Mouse (Mus musculus): ENCODE results near the gene Cfi.
A peak's percentile ranks its signal among the peaks of the same experiment; 100 is the strongest.

Gene Cfi

GRCm38 (mm10) chr3:129835388-129835934 lies at the start of gene Cfi:
TSS of gene Cfi (plus strand) at chr3:129835884.
- no peak for DNase-seq (ENCODE audit: low spot score)

GRCm38 (mm10) chr3:129793801-129794200 lies 41.9 kb upstream of the Cfi start:
- no peak for DNase-seq (ENCODE audit: low spot score)

- no peak for DNase-seq (ENCODE audit: low spot score)
Measured at GRCm38 (mm10) chr3:129797341-129797740, 38.3 kb upstream of the Cfi start.

- no peak for DNase-seq (ENCODE audit: low spot score)
Measured at GRCm38 (mm10) chr3:129798551-129798950, 37.1 kb upstream of the Cfi start.

GRCm38 (mm10) chr3:129799011-129799410 lies 36.7 kb upstream of the Cfi start:
- DNase-seq (ENCODE audit: low spot score), result no peak

DNA sequence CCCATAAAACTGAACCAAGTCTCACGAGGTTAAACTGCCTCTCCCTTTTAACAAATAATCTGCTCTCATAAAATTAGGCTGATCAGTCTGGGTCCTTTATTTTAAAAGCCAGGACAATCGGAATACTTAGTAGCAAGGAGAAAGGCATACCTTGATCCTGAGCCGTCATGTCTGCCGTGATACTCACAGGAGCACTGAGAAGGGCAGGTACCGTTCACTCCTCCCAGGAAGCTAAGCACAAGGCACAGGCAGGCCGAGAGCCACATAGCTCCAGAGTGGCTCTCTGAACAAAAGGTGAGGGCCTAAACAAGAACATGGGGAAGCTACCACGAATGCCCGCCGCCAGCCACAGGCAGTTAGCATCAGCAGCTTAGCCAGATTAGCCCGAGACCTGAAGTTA lies 31.9 kb upstream of the Cfi start, which contains the start of gene Lrit3:
TSS of gene Lrit3 (minus strand) at position 266 of the 400 bp plus-strand sequence.
- no peak for DNase-seq (ENCODE audit: low spot score)

DNA sequence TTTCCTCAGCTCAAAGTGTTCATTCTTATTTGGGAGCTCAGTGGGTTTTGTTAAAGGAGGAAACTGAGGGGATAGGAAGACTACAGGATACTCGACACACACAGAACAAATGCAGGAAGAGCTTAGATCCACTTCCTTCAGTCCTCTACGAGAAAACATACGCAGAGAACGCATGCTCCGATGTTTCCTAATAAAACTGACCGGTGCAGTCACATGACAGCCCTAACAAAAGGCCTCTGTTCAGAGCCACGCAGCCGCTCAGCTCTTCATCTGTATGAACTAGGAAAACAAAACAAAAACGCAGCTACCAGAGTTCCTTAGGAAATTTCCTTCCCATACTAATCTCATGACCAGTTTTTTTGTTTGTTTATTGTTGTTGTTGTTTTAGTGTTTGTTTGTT lies 14.8 kb upstream of the Cfi start:
- no peak for DNase-seq (ENCODE audit: low spot score)

DNA sequence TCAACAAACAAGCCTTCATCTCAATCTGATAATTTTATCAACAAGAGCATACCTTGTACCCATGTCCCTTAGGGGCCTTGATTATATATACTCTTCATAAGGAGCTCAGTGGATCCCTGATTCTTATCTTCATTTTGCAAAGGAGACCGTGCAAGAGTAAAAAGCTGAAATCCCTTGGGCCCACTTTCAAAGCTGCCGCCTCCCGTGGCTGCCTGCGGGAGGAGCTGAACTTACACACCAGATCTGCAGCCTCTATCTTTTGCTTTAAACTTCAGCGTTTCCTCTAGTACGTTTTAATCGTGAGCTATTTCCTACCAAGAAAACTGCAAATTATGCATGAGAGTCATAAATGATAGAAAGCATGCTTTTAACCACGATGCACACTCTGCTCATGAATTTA lies 13.9 kb upstream of the Cfi start:
- DNase-seq (ENCODE audit: low spot score), result no peak

GRCm38 (mm10) chr3:129822206-129822775 lies 13.4 kb upstream of the Cfi start, which contains the start of gene Rrh:
TSS of gene Rrh (minus strand) at chr3:129822587.
- no peak for DNase-seq (ENCODE audit: low spot score)

DNA sequence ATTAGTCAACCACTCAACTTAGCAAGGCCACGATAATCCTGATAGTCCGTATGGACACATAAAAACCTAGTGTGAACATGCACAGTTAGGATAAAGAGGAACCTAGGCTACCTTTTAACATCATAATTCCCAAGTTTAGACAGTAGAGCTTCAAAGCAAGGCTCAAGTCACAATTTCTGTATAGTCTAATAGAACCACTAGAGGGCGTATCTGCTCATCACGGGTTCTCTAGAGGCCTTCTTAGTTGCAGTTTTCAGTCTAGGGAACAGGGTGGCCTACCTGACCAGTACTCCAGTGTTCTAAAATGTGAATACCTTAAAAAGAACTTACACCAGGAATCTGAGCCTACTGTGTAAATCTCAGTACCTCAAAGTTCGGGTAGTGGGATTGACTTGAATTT lies 12.4 kb upstream of the Cfi start:
- no peak for DNase-seq (ENCODE audit: low spot score)

- no peak for DNase-seq (ENCODE audit: low spot score)
Measured at GRCm38 (mm10) chr3:129824146-129824545, 11.5 kb upstream of the Cfi start.

DNA sequence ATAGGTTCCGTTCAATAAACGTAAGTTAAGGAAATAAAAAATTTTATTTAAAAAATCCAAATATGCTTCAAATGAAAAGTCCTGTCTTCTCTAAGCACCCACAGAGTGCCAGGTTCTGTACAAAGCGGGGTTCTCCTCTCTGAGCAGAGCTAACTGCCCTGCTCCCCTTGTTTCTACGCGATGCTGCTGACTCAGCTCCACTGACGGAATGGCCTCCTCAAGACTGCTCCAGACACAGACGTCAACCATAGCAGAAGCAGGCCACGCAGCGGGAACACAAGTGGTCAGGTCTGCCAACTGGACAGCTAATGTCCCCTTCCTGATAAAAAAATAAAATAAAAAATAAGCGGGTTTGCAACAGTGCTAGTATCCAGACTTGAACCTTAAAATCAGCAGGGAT lies 10.8 kb upstream of the Cfi start:
- DNase-seq (ENCODE audit: low spot score), result no peak

DNA sequence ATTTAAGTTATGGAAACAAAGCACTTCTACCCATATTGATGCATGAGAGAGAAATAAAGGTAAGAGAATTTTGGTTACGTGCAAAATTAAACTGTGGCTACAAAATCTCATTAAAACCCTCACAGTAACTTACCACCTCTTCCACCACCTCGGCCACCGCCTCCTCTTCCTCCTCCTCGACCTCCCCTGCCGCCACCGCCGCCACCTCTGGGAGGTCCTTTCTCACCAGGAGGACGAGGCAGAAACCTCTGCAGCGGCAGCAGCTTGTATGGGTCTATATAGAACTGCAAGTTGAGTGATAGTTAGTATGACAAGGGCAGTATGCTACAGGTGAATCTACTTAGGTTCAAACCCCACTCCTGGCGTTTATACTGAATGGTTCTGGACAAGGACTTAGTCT lies 9.0 kb upstream of the Cfi start:
- DNase-seq (ENCODE audit: low spot score), result no peak

- no peak for DNase-seq (ENCODE audit: low spot score)
Measured at GRCm38 (mm10) chr3:129827691-129828090, 8.0 kb upstream of the Cfi start.

DNA sequence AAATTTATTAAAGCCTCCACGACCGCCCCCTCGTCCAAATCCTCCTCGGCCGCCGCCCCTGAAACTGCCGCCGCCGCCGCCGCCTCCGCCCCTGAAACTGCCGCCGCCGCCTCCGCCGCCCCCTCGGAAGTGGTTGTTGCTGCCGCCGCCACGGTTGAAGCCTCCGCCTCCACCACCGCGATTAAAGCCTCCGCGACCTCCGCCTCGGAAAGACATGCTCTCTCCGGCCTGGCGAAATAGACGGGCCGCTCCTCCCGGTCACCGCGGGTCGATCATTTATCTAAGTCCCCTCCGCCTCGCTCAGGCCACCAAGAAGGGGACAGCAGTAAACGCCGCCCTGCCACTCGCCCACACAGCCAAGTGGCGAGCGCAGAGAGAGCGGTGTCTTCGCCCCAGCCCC lies 5.1 kb upstream of the Cfi start:
- peak; percentile 72 for DNase-seq (ENCODE audit: low spot score)

DNA sequence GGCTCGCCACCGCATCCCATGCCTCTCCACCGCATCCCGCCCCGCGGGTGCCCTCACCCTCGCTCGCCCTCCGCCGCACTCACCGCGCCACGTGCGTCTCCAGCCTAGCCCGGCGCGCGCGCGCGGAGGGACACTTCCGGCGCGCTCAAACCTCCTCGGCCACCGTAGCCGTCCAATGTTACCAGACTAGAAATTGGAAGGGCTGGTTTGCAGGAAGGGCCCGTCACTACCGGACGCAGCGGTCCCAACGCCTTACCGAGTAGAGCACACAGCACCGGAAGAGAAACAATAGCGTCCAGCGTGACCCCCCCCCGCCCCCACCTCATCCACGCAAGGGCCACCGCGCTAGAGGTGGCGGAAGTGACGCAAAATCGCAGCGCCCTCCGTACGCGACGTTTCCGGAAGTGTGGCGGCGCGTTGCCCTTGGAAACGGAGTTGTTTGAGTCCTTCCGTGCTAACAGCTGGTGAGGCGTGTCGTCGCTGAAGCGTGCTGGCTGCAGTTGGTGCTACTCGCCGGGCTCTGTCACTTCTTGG lies 4.6 kb upstream of the Cfi start, which contains the start of gene Gar1:
TSS of gene Gar1 (minus strand) at position 362 of the 534 bp plus-strand sequence.
- DNase-seq (ENCODE audit: low spot score), result peak; percentile 95

DNA sequence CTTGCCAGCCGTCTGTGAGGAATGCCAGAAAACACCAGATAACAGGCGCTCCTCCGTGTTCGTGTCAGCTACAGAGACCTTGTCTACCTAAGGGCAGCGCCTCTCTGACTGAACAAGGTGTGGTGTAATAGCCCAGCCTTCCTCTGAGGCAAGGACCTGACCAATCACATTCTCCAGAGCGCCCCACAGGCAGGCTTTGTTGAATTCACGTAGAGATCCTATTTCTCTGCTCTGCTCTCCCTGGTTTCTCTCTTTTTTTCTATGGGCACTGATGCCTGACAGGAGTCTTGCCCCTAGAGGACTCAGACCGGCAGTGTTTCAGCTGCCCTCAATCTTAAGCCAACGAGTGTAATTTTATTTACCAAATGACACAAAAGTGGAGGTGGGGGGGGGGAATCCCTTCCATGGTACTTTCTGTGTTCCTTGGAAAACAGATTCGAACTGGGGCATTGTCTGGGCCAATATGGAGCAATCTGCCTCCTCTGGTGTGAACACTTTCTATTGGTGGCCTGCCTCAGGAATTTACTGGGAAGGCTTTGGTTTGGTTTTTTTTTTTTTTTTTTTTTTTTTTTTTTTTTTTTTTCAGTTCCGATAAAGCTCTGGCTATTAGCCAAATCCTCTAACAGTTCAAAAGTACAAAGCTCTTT lies 490 bp downstream of the Cfi start:
- DNase-seq (ENCODE audit: low spot score), result no peak

DNA sequence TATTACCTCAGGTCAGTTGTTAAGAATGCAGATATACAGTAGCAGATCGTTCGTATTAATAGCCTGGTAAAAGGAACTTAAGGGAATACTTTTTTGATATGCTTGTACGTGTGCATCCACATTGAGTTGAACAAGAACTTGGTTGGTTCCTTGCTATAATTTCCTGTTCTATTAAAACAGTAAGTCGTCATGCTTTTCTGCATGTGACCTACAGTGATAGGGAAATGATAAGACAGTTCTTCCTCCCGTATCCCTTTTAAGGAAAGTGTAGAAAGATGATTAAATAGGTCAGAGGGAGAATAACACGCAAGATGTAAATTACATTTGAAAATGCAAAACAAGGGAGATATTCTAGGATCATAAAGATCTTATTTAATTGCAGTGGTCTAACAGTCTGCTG lies 1.3 kb downstream of the Cfi start:
- DNase-seq (ENCODE audit: low spot score), result no peak

DNA sequence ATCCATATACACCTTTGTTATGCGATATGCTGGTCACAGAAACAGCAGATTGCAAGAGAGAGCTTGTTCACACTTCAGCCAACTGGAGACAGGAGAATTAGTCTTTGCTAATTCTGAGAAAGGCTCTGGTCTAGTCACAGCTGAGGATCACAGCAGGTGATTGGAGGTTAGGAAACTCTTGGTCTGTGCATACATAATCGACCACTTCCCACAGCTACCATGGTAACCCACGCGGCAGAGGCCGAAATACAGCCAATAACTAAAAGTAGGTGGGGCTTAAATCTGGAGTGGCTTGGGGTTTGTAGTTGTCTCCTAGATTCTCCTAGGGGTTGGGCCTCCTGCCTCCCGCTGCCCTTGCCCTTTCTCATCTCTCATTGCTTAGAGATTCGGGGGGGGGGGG lies 2.3 kb downstream of the Cfi start:
- DNase-seq (ENCODE audit: low spot score), result no peak

DNA sequence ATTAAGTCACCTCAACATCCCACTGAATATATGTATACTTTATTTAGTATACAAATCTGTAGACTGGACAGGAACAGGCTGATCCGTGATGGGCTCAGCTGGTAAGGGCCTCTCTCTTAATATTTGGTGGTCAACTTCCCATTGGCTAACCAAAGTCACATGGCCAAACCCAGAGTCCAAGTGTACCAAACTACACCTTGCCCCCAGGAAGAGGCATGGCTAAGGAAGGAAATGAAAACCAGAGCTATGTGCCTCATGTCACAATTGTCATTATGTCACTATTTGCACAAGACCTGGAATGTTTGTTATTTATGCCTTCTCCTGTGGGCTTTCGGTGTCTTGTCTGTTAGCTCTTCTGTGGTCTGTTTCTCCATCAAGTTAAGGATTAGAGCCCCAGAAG lies 10.2 kb downstream of the Cfi start:
- DNase-seq (ENCODE audit: low spot score), result no peak

- DNase-seq (ENCODE audit: low spot score), result no peak
Measured at GRCm38 (mm10) chr3:129846846-129847245, 11.2 kb downstream of the Cfi start.

DNA sequence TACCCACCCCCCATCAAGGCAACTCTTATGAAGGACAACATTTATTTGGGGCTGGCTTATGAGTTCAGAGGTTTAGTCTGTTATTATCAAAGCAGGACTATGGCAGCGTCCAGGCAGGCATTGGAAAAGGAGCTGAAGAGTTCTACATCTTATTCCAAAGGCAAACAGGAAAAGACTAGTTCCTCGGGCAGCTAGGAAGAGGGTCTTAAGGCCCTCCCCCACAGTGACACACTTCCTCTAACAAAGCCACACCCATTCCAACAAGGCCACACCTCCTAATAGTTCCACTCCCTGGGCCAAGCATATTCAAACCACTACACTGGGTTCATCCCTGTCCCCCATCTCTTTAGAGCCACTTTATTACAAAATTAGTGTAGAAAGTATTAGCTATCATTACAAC lies 26.9 kb downstream of the Cfi start:
- DNase-seq (ENCODE audit: low spot score), result no peak

DNA sequence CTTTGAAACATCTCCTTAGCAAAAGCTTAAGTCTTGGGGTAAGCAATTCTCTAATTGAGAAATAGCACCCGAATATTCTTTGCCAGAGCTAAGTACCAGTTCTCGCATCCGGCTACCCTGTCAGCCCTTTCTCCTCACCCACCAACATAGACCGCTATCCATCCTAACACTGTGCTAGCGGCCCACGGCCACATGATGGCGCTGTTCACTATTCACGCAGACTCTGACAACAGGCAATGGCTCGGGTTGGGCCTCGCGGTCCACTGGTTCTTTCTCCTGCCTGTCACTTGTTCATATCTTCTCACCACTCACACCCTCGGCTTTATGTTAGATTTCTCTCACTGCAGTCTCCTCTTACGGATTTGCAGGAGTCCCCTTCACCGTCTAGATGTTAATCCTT lies 28.0 kb downstream of the Cfi start:
- DNase-seq (ENCODE audit: low spot score), result peak; percentile 83

All from testis, postnatal 10 days (tissue).